Mouse (Mus musculus): ENCODE measurements at regions not wholly inside any gene's neighbourhood (a gene's known extent, or its start where the extent isn't known, plus 50 kb on each side); places are given as distances from the start of the nearest gene placed in this dataset.

DNA sequence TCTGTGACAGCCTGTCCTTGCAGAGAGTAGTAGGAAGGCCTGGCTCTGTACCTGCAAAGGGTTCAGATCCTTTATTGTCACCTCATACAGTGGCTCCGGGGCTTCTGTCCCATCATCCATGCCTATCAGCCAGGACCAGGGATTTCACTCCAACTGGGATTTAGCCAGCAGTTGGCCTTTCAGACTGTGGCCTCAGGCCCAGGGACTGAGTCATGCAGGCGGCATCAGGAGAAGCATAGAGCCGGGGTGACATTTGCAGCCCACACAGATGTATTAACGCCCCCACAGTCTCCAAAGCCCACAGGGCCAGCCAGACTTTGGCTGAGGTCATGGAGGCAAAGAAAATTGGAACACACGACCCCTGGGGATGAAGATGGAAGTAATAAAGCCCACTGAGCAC lies 222.9 kb downstream of the CK137956 start:
- TF ChIP-seq CTCF (IDR thresholded peaks at IDR 0.05; ENCODE audit: control insufficient read depth, insufficient read depth, insufficient replicate concordance, low read depth, low read length) (no peak), POLR2A (IDR thresholded peaks at IDR 0.05; ENCODE audit: control insufficient read depth, low read depth, low read length) (no peak)

All from testis, adult 2 months (tissue).